ENCODE assay signal across 8 mouse cellular contexts in the genomic region with DNA sequence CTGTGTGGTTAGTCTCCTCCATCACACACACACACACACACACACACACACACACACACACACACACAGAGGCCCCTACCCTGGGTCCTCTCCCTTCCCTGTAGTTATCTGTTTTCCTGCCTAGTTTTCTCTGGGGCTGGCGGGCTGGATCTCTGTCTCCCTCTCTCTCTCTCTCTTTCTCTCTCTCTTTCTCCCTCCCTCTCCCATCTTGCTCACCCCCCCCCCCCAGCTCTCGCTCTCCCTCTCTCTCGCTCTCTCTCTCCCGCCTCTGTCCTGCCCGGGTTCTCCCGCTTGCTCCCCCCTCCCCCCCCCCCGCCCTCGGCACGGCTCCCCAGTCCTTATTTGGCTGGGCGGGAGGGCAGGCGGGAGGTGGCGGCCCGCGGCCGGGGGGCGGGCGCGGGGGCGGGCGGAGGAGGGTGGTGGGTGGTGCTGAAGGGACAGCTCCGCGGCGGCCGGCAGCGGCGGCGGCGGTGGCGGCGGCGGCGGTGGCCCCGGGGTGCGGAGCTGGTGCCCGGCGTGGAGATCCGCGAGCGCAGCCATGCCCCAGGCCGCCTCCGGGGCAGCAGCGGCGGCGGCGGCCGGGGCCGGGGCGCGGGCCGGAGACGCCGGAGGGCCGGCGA. TPM values are rescaled to one million over a fixed set of nuclear protein-coding genes. Genes with fewer than 3 reads are reported as not detected.
DNase-seq lines count a peak whose midpoint lies in the region; ATAC-seq and TF ChIP-seq lines count a peak whose summit lies in the region.

A gene (plus strand): TSS at position 490 of the 620 bp plus-strand sequence.

- in situ Hi-C loops in ES-E14 (cut with MboI; ENCODE audit: low sequenced_read_pairs in 2 of 2, unreplicated experiment in 2 of 2) = no loop called here

- H3K27me3 ChIP-seq in heart, embryonic 16.5 days (ENCODE audit: control insufficient read depth, insufficient read depth, low read length) = peaks cover 15% of the 10 kb centered on the region
- peaks cover 46% of the 10 kb centered on the region for H3K27me3 ChIP-seq in lung, embryonic 15.5 days

- 0 out of 2 replicates have a peak within 1 kb of the TSS, but pooled peaks have one; percentile 22 for H3K9ac ChIP-seq in ES-E14 (ENCODE audit: insufficient read depth, low read depth, low read length, poor library complexity, severe bottlenecking)
- H3K9ac ChIP-seq in heart, embryonic 16.5 days (ENCODE audit: low read length) = peak within 1 kb of the TSS; percentile 79
- peak within 1 kb of the TSS; percentile 47 for H3K9ac ChIP-seq in lung, embryonic 15.5 days

- 0% methylated on average over 30 of the region's 54 CpGs for WGBS in heart, embryonic 16.5 days
- WGBS in lung, embryonic 15.5 days = under 1% methylated on average over 29 of the region's 54 CpGs

- H3K9me3 ChIP-seq in ES-E14 (ENCODE audit: control insufficient read depth, insufficient read depth, low read depth, low read length) = no peaks in the 10 kb centered on the region
- no peaks in the 10 kb centered on the region for H3K9me3 ChIP-seq in heart, embryonic 16.5 days (replicated peaks; ENCODE audit: control insufficient read depth, low read length)
- H3K9me3 ChIP-seq in lung, embryonic 15.5 days = no peaks in the 10 kb centered on the region

- peaks cover 0 to 4% of the 10 kb centered on the region in 2 experiments; a peak in 1 of 4 replicates for H3K4me1 ChIP-seq in ES-E14 (ENCODE audit: control insufficient read depth in 2 of 2, insufficient read depth in 2 of 2, low read length in 2 of 2, poor library complexity in 1 of 2)
- H3K4me1 ChIP-seq in embryonic fibroblast, embryonic 13.5 days (ENCODE audit: control insufficient read depth, insufficient read depth, low read length) = no peaks in the 10 kb centered on the region
- peaks cover 46% of the 10 kb centered on the region for H3K4me1 ChIP-seq in heart, embryonic 16.5 days (ENCODE audit: control insufficient read depth, insufficient read depth, low read length)
- H3K4me1 ChIP-seq in lung, embryonic 15.5 days = peaks cover 56% of the 10 kb centered on the region

- no peak within 1 kb of the TSS for H3K27ac ChIP-seq in ES-E14 (ENCODE audit: insufficient read depth, low read depth, low read length, poor library complexity, severe bottlenecking)
- H3K27ac ChIP-seq in embryonic fibroblast, embryonic 13.5 days (ENCODE audit: insufficient read depth, low read length) = no peak within 1 kb of the TSS
- peak within 1 kb of the TSS; percentile 75 for H3K27ac ChIP-seq in heart, embryonic 16.5 days (ENCODE audit: low read length)
- peak within 1 kb of the TSS; percentile 75 for H3K27ac ChIP-seq in lung, embryonic 15.5 days

- TF ChIP-seq POLR2A in embryonic fibroblast, embryonic 13.5 days (IDR thresholded peaks at IDR 0.05; ENCODE audit: low read depth, low read length) = no peak

- H3K36me3 ChIP-seq in ES-E14 (ENCODE audit: control insufficient read depth, insufficient read depth, low read length, poor library complexity, severe bottlenecking) = no peaks in the 10 kb centered on the region
- no peaks in the 10 kb centered on the region for H3K36me3 ChIP-seq in heart, embryonic 16.5 days (ENCODE audit: control insufficient read depth, insufficient read depth)
- no peaks in the 10 kb centered on the region for H3K36me3 ChIP-seq in lung, embryonic 15.5 days

- no peak for TF ChIP-seq CTCF in embryonic fibroblast, embryonic 13.5 days (IDR thresholded peaks at IDR 0.05; ENCODE audit: borderline replicate concordance, insufficient read depth, low read length)

- H3K4me2 ChIP-seq in heart, embryonic 16.5 days (ENCODE audit: low read depth, low read length) = peak within 1 kb of the TSS; percentile 74
- peak within 1 kb of the TSS; percentile 80 for H3K4me2 ChIP-seq in lung, embryonic 15.5 days

- DNase-seq in ES-E14 (ENCODE audit: low read depth, low spot score) = no peak
- peak; percentile 89 to 94 for DNase-seq in adrenal gland, postnatal 36 days
- DNase-seq in kidney, postnatal 25 days = peak; percentile 73 to 84
- peak; percentile 30 for DNase-seq in retina, adult 2 months (ENCODE audit: low read depth, low spot score)

- peak; percentile 65 for ATAC-seq in heart, embryonic 16.5 days (replicated peaks; ENCODE audit: extremely low read depth, insufficient read depth, low FRiP score)
- ATAC-seq in lung, embryonic 15.5 days (ENCODE audit: borderline replicate concordance, extremely low read depth, low FRiP score, low TSS enrichment) = peak; percentile 75
- no peak for ATAC-seq in erythroid progenitor cell, adult 5-6 weeks (replicated peaks; ENCODE audit: low FRiP score, poor library complexity, severe bottlenecking)

- peak within 1 kb of the TSS; percentile 56 to 69 for H3K4me3 ChIP-seq in ES-E14 (ENCODE audit: insufficient read depth in 1 of 2, low read depth in 1 of 2, low read length in 2 of 2, poor library complexity in 1 of 2, severe bottlenecking in 1 of 2)
- H3K4me3 ChIP-seq in embryonic fibroblast, embryonic 13.5 days (ENCODE audit: insufficient read depth, low read length) = peak within 1 kb of the TSS; percentile 13; the same call in 1 of the 2 replicates
- H3K4me3 ChIP-seq in heart, embryonic 16.5 days (ENCODE audit: low read length) = peak within 1 kb of the TSS; percentile 51
- peak within 1 kb of the TSS; percentile 51 for H3K4me3 ChIP-seq in lung, embryonic 15.5 days

TF ChIP-seq in ES-E14, 5 proteins besides CTCF, POLR2A, EP300 and RAD21:
- TF ChIP-seq CHD2 (IDR thresholded peaks at IDR 0.05; ENCODE audit: low read depth, low read length) = no peak
- no peak for TF ChIP-seq ZC3H11A (IDR thresholded peaks at IDR 0.05; ENCODE audit: borderline replicate concordance, low read depth, low read length)
- no peak for TF ChIP-seq ZNF384 (IDR thresholded peaks at IDR 0.05; ENCODE audit: low read depth, low read length)
- TF ChIP-seq HCFC1 (IDR thresholded peaks at IDR 0.05; ENCODE audit: borderline replicate concordance, insufficient read depth, low read length) = no peak
- TF ChIP-seq MAFK (IDR thresholded peaks at IDR 0.05; ENCODE audit: insufficient read depth, low read depth, low read length) = no peak

RNA-seq across cellular contexts. Expression of the gene that starts here (rescaled TPM):
- 0.16 and 0.31 TPM in 2 replicates for total RNA-seq in ES-E14 (2012; rRNA removed)
- 1,000 to 10,000 TPM; 1,187 to 1,472 TPM for total RNA-seq in adrenal gland, postnatal 36 days (2021)
- polyA plus RNA-seq in embryonic fibroblast, embryonic 13.5 days (2011; ENCODE audit: insufficient read length, low read depth, missing spikeins) = 1.3 and 1.6 TPM in 2 replicates
- 15.3 and 19.2 TPM in 2 replicates for polyA plus RNA-seq in heart, embryonic 16.5 days (2015; fragmentation: Nextera tagmentation; extraction: Ambion mirVana)
- polyA plus RNA-seq in lung, embryonic 15.5 days (2015; fragmentation: Nextera tagmentation; extraction: Ambion mirVana) = 21.5 and 23.1 TPM in 2 replicates
- not detected in 2 replicates for total RNA-seq in erythroid progenitor cell, adult 5-6 weeks (2015; ENCODE audit: low replicate concordance)
- not detected in 2 replicates for total RNA-seq in erythroid progenitor cell, adult 5-6 weeks (2017; ENCODE audit: low replicate concordance)

Comparison
In these comparisons a context has a peak if more than half of its experiments do, and no peak if none do; other contexts are left out.
1. RNA of the gene that starts here (total RNA-seq): 1,187 to 1,472 TPM in adrenal gland, postnatal 36 days; 0.16 to 0.31 TPM in ES-E14 and not detected in erythroid progenitor cell, adult 5-6 weeks; every median in the first group is over 100 times any median in the second.
2. H3K27ac ChIP-seq: peak in heart, embryonic 16.5 days (single experiment) and lung, embryonic 15.5 days (single experiment); none in ES-E14 (single experiment) and embryonic fibroblast, embryonic 13.5 days (single experiment).
3. H3K9ac ChIP-seq: peak in every context shown above with its lines; median percentile 79 in heart, embryonic 16.5 days; 47 in lung, embryonic 15.5 days; 22 in ES-E14.
4. Peak in every context shown above with its lines, with median percentiles within 50 percentile points of each other: H3K4me3 ChIP-seq.